Mouse (Mus musculus) intestine, embryonic 15.5 days (tissue): ENCODE results near the gene Mat2a. TPM values are rescaled to one million over a fixed set of nuclear protein-coding genes. Genes with fewer than 3 reads are reported as not detected.
A peak's percentile ranks its signal among the peaks of the same experiment; 100 is the strongest.

Experiments used
- ATAC-seq: fragments of 200-750 bp; cut with Nextera tagmentation; 2 replicates; pipeline ENCODE4 v1.8.0; 2017; ENCODE audit warnings: moderate TSS enrichment, moderate library complexity
- H3K27ac ChIP-seq: fragments of 300-500 bp; sonication (generic); 2 replicates; pipeline ENCODE4 v1.5.1; 2015; ENCODE audit warnings: mild to moderate bottlenecking, inconsistent platforms
- H3K27me3 ChIP-seq: fragments of 300-500 bp; sonication (generic); replicated peaks from 2 replicates; pipeline ENCODE4 v1.6.1; 2015; ENCODE audit warnings: inconsistent platforms
- H3K36me3 ChIP-seq: fragments of 300-500 bp; sonication (generic); 2 replicates; pipeline ENCODE4 v1.6.1; 2015; ENCODE audit warnings: inconsistent platforms
- H3K4me1 ChIP-seq: fragments of 300-500 bp; sonication (generic); replicated peaks from 2 replicates; pipeline ENCODE4 v1.6.1; 2015; ENCODE audit warnings: inconsistent platforms
- H3K4me2 ChIP-seq: fragments of 300-500 bp; sonication (generic); replicated peaks from 2 replicates; pipeline ENCODE4 v1.6.1; 2015; ENCODE audit warnings: mild to moderate bottlenecking, inconsistent platforms
- H3K4me3 ChIP-seq: fragments of 300-500 bp; sonication (generic); replicated peaks from 2 replicates; pipeline ENCODE4 v1.5.1; 2015; ENCODE audit warnings: inconsistent platforms
- H3K9ac ChIP-seq: fragments of 300-500 bp; sonication (generic); 2 replicates; pipeline ENCODE4 v1.6.1; 2015; ENCODE audit warnings: inconsistent platforms
- H3K9me3 ChIP-seq: fragments of 300-500 bp; sonication (generic); 2 replicates; pipeline ENCODE4 v1.6.1; 2016; ENCODE audit warnings: inconsistent platforms
- WGBS: fragments of 180-500 bp; shearing (Covaris S2); methylation state at CpG from one replicate; pipeline ENCODE4 v1.1.7; 2015; 5-methylcytosine and 5-hydroxymethylcytosine counted together
- polyA plus RNA-seq: library from polyadenylated mRNA; unstranded; fragments of >200 nt; fragmentation: Nextera tagmentation; extraction: Ambion mirVana; gene quantifications from 2 replicates; pipeline ENCODE4 v1.2.1, GENCODE M21; 2015

Mat2a gene
- polyA plus RNA-seq, 1 experiment from 2014 or later, result 308 TPM

GRCm38 (mm10) chr6:72405356-72405755 is 34.0 kb downstream of the Mat2a start:
- H3K4me1 ChIP-seq, result no peaks in the 10 kb centered on the region
- ATAC-seq, result no peak
- no peak overlapping the region for H3K9ac ChIP-seq
- H3K4me2 ChIP-seq, result no peak overlapping the region
- H3K36me3 ChIP-seq, result no peaks in the 10 kb centered on the region
- no peaks in the 10 kb centered on the region for H3K27me3 ChIP-seq
- H3K4me3 ChIP-seq, result no peak overlapping the region
- 74% methylated on average over 7 of the region's 7 CpGs for WGBS
- no peak overlapping the region for H3K27ac ChIP-seq
- no peaks in the 10 kb centered on the region for H3K9me3 ChIP-seq

- Histone ChIP-seq H3K4me2 (no peak overlapping the region), H3K36me3 (no peaks in the 10 kb centered on the region), H3K9me3 (no peaks in the 10 kb centered on the region), H3K9ac (no peak overlapping the region), H3K4me1 (no peaks in the 10 kb centered on the region), H3K27me3 (no peaks in the 10 kb centered on the region), H3K27ac (no peak overlapping the region), H3K4me3 (no peak overlapping the region)
- ATAC-seq, result peak; percentile 64; the same call in 1 of the 2 replicates
- 28% methylated on average over 7 of the region's 7 CpGs for WGBS
Measured at GRCm38 (mm10) chr6:72401875-72402274, 37.5 kb downstream of the Mat2a start.

- Histone ChIP-seq H3K4me1 (no peaks in the 10 kb centered on the region), H3K27ac (no peak overlapping the region), H3K4me2 (no peak overlapping the region), H3K9ac (no peak overlapping the region), H3K27me3 (no peaks in the 10 kb centered on the region), H3K36me3 (no peaks in the 10 kb centered on the region), H3K4me3 (no peak overlapping the region), H3K9me3 (no peaks in the 10 kb centered on the region)
- ATAC-seq, result no peak
- WGBS, result 61% methylated on average over 2 of the region's 2 CpGs
Measured at GRCm38 (mm10) chr6:72399967-72400366, 39.4 kb downstream of the Mat2a start.

GRCm38 (mm10) chr6:72396837-72397251 is 42.5 kb downstream of the Mat2a start:
- WGBS, result 73% methylated on average over 10 of the region's 10 CpGs
- Histone ChIP-seq H3K27ac (no peak overlapping the region), H3K27me3 (no peaks in the 10 kb centered on the region), H3K36me3 (no peaks in the 10 kb centered on the region), H3K4me1 (no peaks in the 10 kb centered on the region), H3K4me3 (no peak overlapping the region), H3K9ac (no peak overlapping the region), H3K4me2 (no peak overlapping the region), H3K9me3 (no peaks in the 10 kb centered on the region)
- ATAC-seq, result no peak

- ATAC-seq, result no peak
- H3K27ac ChIP-seq, result no peak overlapping the region
- H3K9me3 ChIP-seq, result no peaks in the 10 kb centered on the region
- H3K4me3 ChIP-seq, result no peak overlapping the region
- H3K36me3 ChIP-seq, result no peaks in the 10 kb centered on the region
- H3K4me1 ChIP-seq, result peaks cover 24% of the 10 kb centered on the region
- no peak overlapping the region for H3K9ac ChIP-seq
- no peaks in the 10 kb centered on the region for H3K27me3 ChIP-seq
- no peak overlapping the region for H3K4me2 ChIP-seq
- WGBS, result 91% methylated on average over 5 of the region's 5 CpGs
Measured at GRCm38 (mm10) chr6:72392341-72392740, 47.0 kb downstream of the Mat2a start.

GRCm38 (mm10) chr6:72390795-72391521 is 48.4 kb downstream of the Mat2a start:
- 13% methylated on average over 12 of the region's 12 CpGs for WGBS
- H3K27ac ChIP-seq, result peak overlapping the region; percentile 98
- peak overlapping the region; percentile 74 for H3K4me2 ChIP-seq
- H3K36me3 ChIP-seq, result 0 out of 2 replicates have a peak, but pooled peaks cover 4% of the 10 kb centered on the region
- H3K9ac ChIP-seq, result peak overlapping the region; percentile 79
- H3K27me3 ChIP-seq, result no peaks in the 10 kb centered on the region
- peaks cover 24% of the 10 kb centered on the region for H3K4me1 ChIP-seq
- peak overlapping the region; percentile 60 for H3K4me3 ChIP-seq
- no peaks in the 10 kb centered on the region for H3K9me3 ChIP-seq
- peak; percentile 60 for ATAC-seq

- Histone ChIP-seq H3K36me3 (peaks cover 6% of the 10 kb centered on the region; the same call in 1 of the 2 replicates), H3K4me2 (peak within 1 kb of the TSS; percentile 74), H3K9me3 (no peaks in the 10 kb centered on the region), H3K27me3 (no peaks in the 10 kb centered on the region), H3K4me1 (peaks cover 24% of the 10 kb centered on the region), H3K27ac (peak within 1 kb of the TSS; percentile 98), H3K4me3 (peak within 1 kb of the TSS; percentile 60), H3K9ac (peak within 1 kb of the TSS; percentile 79)
- peak; percentile 91 for ATAC-seq
- WGBS, result under 1% methylated on average over 33 of the region's 33 CpGs
Measured at GRCm38 (mm10) chr6:72389941-72390771, 49.2 kb downstream of the Mat2a start, which contains the start of gene Vamp8. TSS of gene Vamp8 (minus strand) at chr6:72390703.

GRCm38 (mm10) chr6:72389471-72389940 is 49.9 kb downstream of the Mat2a start:
- H3K4me3 ChIP-seq, result peak overlapping the region; percentile 60
- ATAC-seq, result peak; percentile 84
- 7% methylated on average over 13 of the region's 13 CpGs for WGBS
- no peaks in the 10 kb centered on the region for H3K27me3 ChIP-seq
- peak overlapping the region; percentile 74 for H3K4me2 ChIP-seq
- H3K4me1 ChIP-seq, result peaks cover 24% of the 10 kb centered on the region
- peak overlapping the region; percentile 98 for H3K27ac ChIP-seq
- no peaks in the 10 kb centered on the region for H3K9me3 ChIP-seq
- H3K36me3 ChIP-seq, result peaks cover 8% of the 10 kb centered on the region; the same call in 1 of the 2 replicates
- peak overlapping the region; percentile 79 for H3K9ac ChIP-seq

- Histone ChIP-seq H3K27me3 (no peaks in the 10 kb centered on the region), H3K36me3 (peaks cover 8% of the 10 kb centered on the region; the same call in 1 of the 2 replicates), H3K4me3 (peak overlapping the region; percentile 60; the same call in 1 of the 2 replicates), H3K4me2 (peak overlapping the region; percentile 74), H3K9me3 (no peaks in the 10 kb centered on the region), H3K27ac (peak overlapping the region; percentile 98), H3K9ac (peak overlapping the region; percentile 79; the same call in 1 of the 2 replicates), H3K4me1 (peaks cover 24% of the 10 kb centered on the region)
- WGBS, result 75% methylated on average over 6 of the region's 6 CpGs
- ATAC-seq, result no peak
Measured at GRCm38 (mm10) chr6:72388791-72389329, 50.5 kb downstream of the Mat2a start.

- ATAC-seq, result no peak
- no peak overlapping the region for H3K4me3 ChIP-seq
- WGBS, result 67% methylated on average over 10 of the region's 10 CpGs
Measured at GRCm38 (mm10) chr6:72388266-72388665, 51.1 kb downstream of the Mat2a start.

GRCm38 (mm10) chr6:72387816-72388215 is 51.5 kb downstream of the Mat2a start:
- Histone ChIP-seq H3K4me3 (no peak overlapping the region), H3K9ac (no peak overlapping the region), H3K36me3 (peaks cover 8% of the 10 kb centered on the region; the same call in 1 of the 2 replicates), H3K27me3 (no peaks in the 10 kb centered on the region), H3K9me3 (no peaks in the 10 kb centered on the region), H3K27ac (no peak overlapping the region), H3K4me2 (0 out of 2 replicates have a peak overlapping the region, but pooled peaks have one; percentile 74), H3K4me1 (peaks cover 24% of the 10 kb centered on the region)
- no peak for ATAC-seq
- 84% methylated on average over 3 of the region's 3 CpGs for WGBS

More at GRCm38 (mm10) chr6:72388266-72388665, 51.1 kb downstream of the Mat2a start:
- H3K4me1 ChIP-seq, result peaks cover 24% of the 10 kb centered on the region
- H3K9ac ChIP-seq, result 0 out of 2 replicates have a peak overlapping the region, but pooled peaks have one; percentile 79
- H3K27ac ChIP-seq, result no peak overlapping the region
- no peaks in the 10 kb centered on the region for H3K27me3 ChIP-seq
- no peaks in the 10 kb centered on the region for H3K9me3 ChIP-seq
- peak overlapping the region; percentile 74 for H3K4me2 ChIP-seq
- peaks cover 8% of the 10 kb centered on the region; the same call in 1 of the 2 replicates for H3K36me3 ChIP-seq

- Histone ChIP-seq H3K36me3 (peaks cover 8% of the 10 kb centered on the region; the same call in 1 of the 2 replicates), H3K9ac (no peak overlapping the region), H3K4me3 (no peak overlapping the region), H3K4me2 (no peak overlapping the region), H3K27ac (no peak overlapping the region), H3K9me3 (no peaks in the 10 kb centered on the region), H3K27me3 (no peaks in the 10 kb centered on the region), H3K4me1 (peaks cover 24% of the 10 kb centered on the region)
- 94% methylated on average over 2 of the region's 2 CpGs for WGBS
- ATAC-seq, result no peak
Measured at GRCm38 (mm10) chr6:72386561-72386960, 52.8 kb downstream of the Mat2a start.
